Mouse (Mus musculus) liver, embryonic 14.5 days (tissue): ENCODE data around the gene Wdfy2. TPM values are rescaled to one million over a fixed set of nuclear protein-coding genes. Genes with fewer than 3 reads are reported as not detected.

Experiments
- ATAC-seq: fragments of 200-750 bp; cut with Nextera tagmentation; 2 replicates; pipeline ENCODE4 v1.8.0; 2017; ENCODE audit warnings: moderate number of reproducible peaks, mild to moderate bottlenecking, moderate library complexity; ENCODE audit not compliant: insufficient read depth
- DNase-seq, 3 experiments: peaks; one replicate each; pipeline ENCODE4 v3.0.0-alpha.2; 2012 to 2013; ENCODE audit warnings: low read depth in 3 of 3, low spot score in 3 of 3
- H3K27ac ChIP-seq: fragments of 300-500 bp; sonication (generic); 2 replicates; pipeline ENCODE4 v1.5.1; 2014; ENCODE audit warnings: moderate library complexity, mild to moderate bottlenecking, control low read depth, inconsistent platforms
- H3K27me3 ChIP-seq: fragments of 300-500 bp; sonication (generic); 2 replicates; pipeline ENCODE4 v1.6.1; 2014; ENCODE audit warnings: mild to moderate bottlenecking, low read length, moderate library complexity; ENCODE audit not compliant: control insufficient read depth, insufficient read depth
- H3K36me3 ChIP-seq: fragments of 300-500 bp; sonication (generic); replicated peaks from 2 replicates; pipeline ENCODE4 v1.6.1; 2014; ENCODE audit warnings: low read depth; ENCODE audit not compliant: control insufficient read depth, insufficient read depth
- H3K4me1 ChIP-seq, 2 experiments: fragments of 200-500 bp in 1 of 2; fragments of 300-500 bp in 1 of 2; sonication (generic) in 1 of 2; replicated peaks; 2 replicates each; pipeline ENCODE4 v1.6.1; 2012 to 2014; ENCODE audit warnings: antibody characterized with exemption in 1 of 2, inconsistent platforms in 1 of 2, low read length in 1 of 2; ENCODE audit not compliant: control insufficient read depth in 2 of 2, insufficient read depth in 2 of 2
- H3K4me2 ChIP-seq: fragments of 300-500 bp; sonication (generic); 2 replicates; pipeline ENCODE4 v1.6.1; 2014; ENCODE audit warnings: low read depth, mild to moderate bottlenecking, control low read depth, moderate library complexity
- H3K4me3 ChIP-seq, 2 experiments: fragments of 200-500 bp in 1 of 2; fragments of 300-500 bp in 1 of 2; sonication (generic) in 1 of 2; 2 replicates each; pipeline ENCODE4 v1.5.1; 2012 to 2014; ENCODE audit warnings: low read depth in 2 of 2, low read length in 2 of 2, mild to moderate bottlenecking in 2 of 2, control low read depth in 1 of 2, inconsistent platforms in 1 of 2, moderate library complexity in 1 of 2; ENCODE audit not compliant: insufficient read depth in 1 of 2
- H3K9ac ChIP-seq: fragments of 300-500 bp; sonication (generic); replicated peaks from 2 replicates; pipeline ENCODE4 v1.6.1; 2014; ENCODE audit warnings: mild to moderate bottlenecking, control low read depth, moderate library complexity
- H3K9me3 ChIP-seq: fragments of 300-500 bp; sonication (generic); 2 replicates; pipeline ENCODE4 v1.6.1; 2016; ENCODE audit warnings: low read length, mixed read lengths; ENCODE audit not compliant: control insufficient read depth
- CTCF ChIP-seq: IDR thresholded peaks from 2 replicates; pipeline ENCODE4 v1.5.1; 2016; ENCODE audit warnings: antibody characterized with exemption, low read depth, control low read depth
- EP300 ChIP-seq: IDR thresholded peaks from 2 replicates; pipeline ENCODE4 v1.6.1; 2016; ENCODE audit warnings: antibody characterized with exemption, low read depth
- WGBS: fragments of 180-500 bp; shearing (Covaris S2); extraction: QIAGEN DNeasy Blood & Tissue Kit; methylation state at CpG from one replicate; pipeline ENCODE4 v1.1.7; 2014; ENCODE audit not compliant: insufficient replicate concordance; 5-methylcytosine and 5-hydroxymethylcytosine counted together
- polyA plus RNA-seq, 2 experiments: library from polyadenylated mRNA; depleted of rRNA in 1 of 2; stranded (reverse) in 1 of 2; unstranded in 1 of 2; fragments of >200 nt; fragmentation: Nextera tagmentation in 1 of 2; extraction: Ambion mirVana in 1 of 2; gene quantifications; 2 replicates each; pipeline versions ENCODE4 v1.2.1 to v1.2.3; 2012 to 2014

The Wdfy2 gene
- polyA plus RNA-seq, 2 experiments, result 1.9 to 3.6 TPM

- 65% methylated on average over 5 of the region's 5 CpGs for WGBS
- ATAC-seq (no peak), DNase-seq (no peak)
- Histone ChIP-seq H3K4me3 (no peak overlapping the region), H3K9ac (no peak overlapping the region), H3K4me1 (no peaks in the 10 kb centered on the region), H3K4me2 (no peak overlapping the region), H3K9me3 (no peaks in the 10 kb centered on the region), H3K27ac (no peak overlapping the region), H3K36me3 (no peaks in the 10 kb centered on the region), H3K27me3 (no peaks in the 10 kb centered on the region)
- TF ChIP-seq CTCF, result no peak
- no peak for TF ChIP-seq EP300
Measured at GRCm38 (mm10) chr14:62803204-62803603, 34.3 kb upstream of the Wdfy2 start.

DNA sequence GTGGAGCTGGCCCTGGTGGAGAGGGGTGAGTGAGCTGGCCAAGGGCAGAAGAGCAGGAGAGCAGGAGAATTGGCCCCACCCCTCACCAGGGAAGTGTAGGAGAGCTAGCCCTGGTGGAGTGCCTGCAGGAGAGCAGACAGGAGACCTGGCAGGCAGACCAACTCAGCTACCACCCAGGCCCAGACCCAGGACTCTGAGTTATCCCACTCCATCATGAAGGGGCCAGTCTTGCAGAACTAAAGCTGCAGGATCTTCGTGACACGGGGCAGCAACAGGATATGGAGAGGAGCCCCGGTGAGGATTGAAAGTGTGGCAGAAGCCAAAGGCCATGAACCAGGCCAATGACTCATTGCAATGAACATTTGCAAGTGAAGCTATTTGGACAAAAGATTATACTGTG, 30.6 kb upstream of the Wdfy2 start:
- H3K4me1 ChIP-seq, result no peaks in the 10 kb centered on the region
- H3K36me3 ChIP-seq, result no peaks in the 10 kb centered on the region
- no peaks in the 10 kb centered on the region for H3K9me3 ChIP-seq
- no peak overlapping the region for H3K4me2 ChIP-seq
- H3K9ac ChIP-seq, result no peak overlapping the region
- H3K27me3 ChIP-seq, result no peaks in the 10 kb centered on the region
- no peak overlapping the region for H3K27ac ChIP-seq
- no peak overlapping the region for H3K4me3 ChIP-seq
- DNase-seq (no peak), ATAC-seq (no peak)
- WGBS, result 50% methylated on average over 3 of the region's 3 CpGs
- TF ChIP-seq CTCF, result no peak

GRCm38 (mm10) chr14:62808661-62809523, 28.6 kb upstream of the Wdfy2 start:
- H3K4me1 ChIP-seq, result no peaks in the 10 kb centered on the region
- H3K4me3 ChIP-seq, result no peak overlapping the region
- no peak overlapping the region for H3K4me2 ChIP-seq
- no peak for ATAC-seq
- H3K9me3 ChIP-seq, result no peaks in the 10 kb centered on the region
- H3K27me3 ChIP-seq, result no peaks in the 10 kb centered on the region
- 43% methylated on average over 7 of the region's 7 CpGs for WGBS
- no peak overlapping the region for H3K9ac ChIP-seq
- TF ChIP-seq EP300 (no peak), CTCF (no peak)
- no peaks in the 10 kb centered on the region for H3K36me3 ChIP-seq
- H3K27ac ChIP-seq, result no peak overlapping the region
- no peak for DNase-seq

DNA sequence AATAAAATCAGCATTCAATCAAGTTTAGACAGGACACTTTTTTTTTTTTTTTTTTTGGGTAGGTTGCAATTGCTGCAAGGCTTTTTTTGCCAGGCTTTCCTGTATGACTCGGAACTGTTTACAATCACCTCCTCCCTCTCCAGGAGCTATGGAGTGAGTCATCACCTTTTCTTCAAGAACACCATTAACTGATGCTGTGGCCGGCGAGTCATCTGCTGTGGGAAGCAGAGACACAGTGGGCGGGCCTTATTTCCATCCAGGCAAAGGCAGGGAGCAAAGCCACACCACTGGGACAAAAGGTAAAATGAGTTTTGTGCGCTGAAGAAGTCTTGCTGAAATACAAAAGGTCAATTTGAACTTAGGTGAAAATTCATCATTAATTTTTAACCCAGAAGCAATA, 24.7 kb upstream of the Wdfy2 start:
- no peak for ATAC-seq
- no peak overlapping the region for H3K27ac ChIP-seq
- TF ChIP-seq CTCF (no peak), EP300 (no peak)

GRCm38 (mm10) chr14:62814567-62814966, 22.9 kb upstream of the Wdfy2 start:
- no peak overlapping the region for H3K4me2 ChIP-seq

More for the DNA sequence above, 24.7 kb upstream of the Wdfy2 start:
- no peak overlapping the region for H3K4me3 ChIP-seq
- no peaks in the 10 kb centered on the region for H3K27me3 ChIP-seq
- 30% methylated on average over 5 of the region's 5 CpGs for WGBS
- DNase-seq, result no peak
- H3K4me1 ChIP-seq, result no peaks in the 10 kb centered on the region
- H3K9ac ChIP-seq, result no peak overlapping the region
- H3K9me3 ChIP-seq, result no peaks in the 10 kb centered on the region
- no peak overlapping the region for H3K4me2 ChIP-seq
- no peaks in the 10 kb centered on the region for H3K36me3 ChIP-seq

More at GRCm38 (mm10) chr14:62814567-62814966, 22.9 kb upstream of the Wdfy2 start:
- no peak for DNase-seq
- Histone ChIP-seq H3K27me3 (no peaks in the 10 kb centered on the region), H3K36me3 (no peaks in the 10 kb centered on the region), H3K4me1 (no peaks in the 10 kb centered on the region), H3K9ac (no peak overlapping the region), H3K4me3 (no peak overlapping the region), H3K9me3 (no peaks in the 10 kb centered on the region), H3K27ac (no peak overlapping the region)
- ATAC-seq, result no peak
- TF ChIP-seq CTCF (no peak), EP300 (no peak)
- WGBS, result 56% methylated on average over 6 of the region's 6 CpGs
